Mouse (Mus musculus): ENCODE measurements around the gene Kcnma1.

DNA sequence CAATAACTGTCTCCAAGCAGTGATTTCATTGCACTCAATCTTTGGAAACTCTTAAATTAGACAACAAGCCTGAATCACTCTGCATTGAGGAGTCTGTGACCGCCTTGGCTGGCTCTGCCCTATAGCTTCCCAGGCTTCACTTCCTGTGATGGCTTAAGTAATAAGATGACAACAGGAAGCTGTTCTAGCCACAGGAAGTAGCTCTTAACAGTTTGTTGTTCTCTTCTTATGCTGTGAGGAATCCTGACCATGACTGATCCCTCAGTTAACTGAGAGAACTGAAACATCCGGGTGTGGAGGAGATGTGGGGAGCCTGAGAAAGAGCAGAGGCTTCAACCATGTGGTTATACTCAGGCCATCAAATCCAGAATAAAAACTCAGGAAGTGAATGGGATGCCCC lies 549.2 kb downstream of the Kcnma1 start:
- no peak for TF ChIP-seq CTCF (IDR thresholded peaks at IDR 0.05; ENCODE audit: low read depth)
- no peak for TF ChIP-seq EP300 (IDR thresholded peaks at IDR 0.05; ENCODE audit: low read depth)
